Mouse (Mus musculus) spleen, adult 2 months (tissue): ENCODE measurements around the gene App.

Experiments
- CTCF ChIP-seq: fragments of 200-500 bp; IDR thresholded peaks from 2 replicates; pipeline ENCODE4 v1.5.1; 2011; ENCODE audit warnings: mild to moderate bottlenecking, inconsistent platforms; ENCODE audit not compliant: insufficient read depth, insufficient read length, insufficient replicate concordance; ENCODE audit errors: extremely low read depth
- POLR2A ChIP-seq: fragments of 200-500 bp; IDR thresholded peaks from 2 replicates; pipeline ENCODE4 v1.6.1; 2011; ENCODE audit warnings: low read depth, low read length, inconsistent platforms

DNA sequence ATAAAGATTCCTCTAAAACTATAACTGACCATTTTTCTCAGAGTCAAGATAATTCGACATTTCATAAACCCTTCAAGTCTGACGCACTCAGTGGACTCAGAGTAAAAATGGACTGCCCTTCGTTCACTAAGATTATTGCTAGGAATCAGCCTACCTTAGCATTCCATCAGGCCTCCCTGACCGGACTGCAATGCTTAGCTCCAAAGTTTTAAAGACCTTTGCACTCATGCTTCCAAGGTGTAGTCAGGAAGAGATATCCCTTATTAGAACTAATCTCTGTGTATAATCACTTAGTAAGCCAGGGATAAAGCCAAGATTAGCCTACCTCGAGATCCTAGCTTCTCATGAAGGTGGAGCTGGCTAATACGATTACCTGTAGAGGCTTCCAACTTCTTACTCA lies 29.2 kb downstream of the App start:
- TF ChIP-seq CTCF (no peak), POLR2A (no peak)
